Mouse (Mus musculus) layer of hippocampus, adult 9-10 months (tissue): ENCODE measurements around the gene Ffar2.

Experiments used
- DNase-seq: peaks from one replicate; pipeline ENCODE4 v3.0.0; 2022; ENCODE audit warnings: low spot score

Ffar2 gene

DNA sequence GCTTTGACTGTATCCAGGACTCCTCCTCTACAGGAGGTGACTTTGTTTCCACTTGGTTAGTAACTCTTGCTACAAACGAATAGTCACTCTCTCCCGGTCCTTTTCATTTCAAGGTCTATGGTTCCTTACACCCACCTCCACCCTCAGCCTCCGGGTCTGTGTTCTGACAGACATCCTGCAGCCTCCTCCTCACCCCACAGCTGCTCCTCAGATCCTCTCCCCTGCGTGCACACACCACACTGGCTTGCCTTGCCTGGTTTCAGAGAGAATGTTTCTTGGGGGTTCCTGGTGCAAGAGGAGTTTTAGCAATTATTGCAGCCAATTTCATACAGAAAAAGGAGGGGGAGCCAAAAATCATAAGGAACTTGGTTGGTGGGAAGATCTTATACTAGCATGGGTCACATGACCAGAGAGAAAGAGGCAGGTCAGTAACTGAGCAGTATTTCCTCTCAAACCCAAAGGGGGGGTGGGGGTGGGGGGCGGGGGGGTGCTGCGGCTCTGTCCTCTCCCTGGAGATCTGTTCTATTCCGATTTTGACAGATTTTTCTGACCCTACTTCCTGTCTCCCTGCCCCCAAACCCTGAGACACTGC is 2.6 kb downstream of the Ffar2 start:
- DNase-seq: no peak

DNA sequence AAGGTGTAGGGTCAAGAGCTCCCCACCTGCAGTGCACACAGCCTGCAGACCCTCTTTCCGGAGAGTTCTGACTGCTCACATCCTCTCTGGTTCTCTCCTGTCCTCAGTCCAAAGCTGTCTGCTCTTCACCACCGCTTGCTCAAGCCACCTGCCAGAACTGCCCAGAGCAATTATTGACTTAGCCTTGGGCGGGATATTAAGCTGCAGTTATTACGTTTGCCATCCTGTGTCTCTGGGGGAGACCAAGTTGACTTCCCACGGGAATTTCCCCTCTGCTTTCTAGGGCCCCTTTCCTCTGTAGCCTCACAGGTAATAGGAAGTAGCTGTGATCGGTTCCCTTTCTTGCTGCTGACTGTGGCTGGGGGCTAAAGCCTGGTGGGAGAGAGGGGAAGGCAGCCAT is 3.4 kb downstream of the Ffar2 start:
- no peak for DNase-seq

DNA sequence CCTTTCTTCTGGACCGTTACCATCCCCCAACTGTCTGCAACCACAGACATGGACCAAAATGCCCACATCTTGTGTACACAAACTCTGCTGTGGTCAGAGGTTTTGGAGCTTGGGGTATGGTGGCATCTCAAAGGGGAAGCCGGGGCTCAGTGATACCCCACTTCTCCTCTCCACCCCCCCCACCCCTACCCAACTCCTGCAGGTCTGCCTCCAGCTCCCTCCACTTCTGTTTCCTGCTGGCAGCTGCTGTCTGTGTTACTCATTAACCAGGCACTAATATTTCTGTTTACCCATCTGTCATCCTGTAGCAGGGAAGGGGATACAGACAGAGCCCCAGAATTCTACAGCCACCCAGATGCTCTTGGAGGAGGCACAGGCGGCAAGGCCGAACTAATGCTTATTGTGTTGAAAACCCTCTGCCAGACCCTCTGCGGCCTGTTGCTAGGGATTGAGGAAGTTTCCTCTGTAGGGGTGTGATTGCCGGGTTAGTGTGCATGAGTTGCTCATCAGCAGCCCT is 11.2 kb downstream of the Ffar2 start:
- peak; percentile 11 for DNase-seq

DNA sequence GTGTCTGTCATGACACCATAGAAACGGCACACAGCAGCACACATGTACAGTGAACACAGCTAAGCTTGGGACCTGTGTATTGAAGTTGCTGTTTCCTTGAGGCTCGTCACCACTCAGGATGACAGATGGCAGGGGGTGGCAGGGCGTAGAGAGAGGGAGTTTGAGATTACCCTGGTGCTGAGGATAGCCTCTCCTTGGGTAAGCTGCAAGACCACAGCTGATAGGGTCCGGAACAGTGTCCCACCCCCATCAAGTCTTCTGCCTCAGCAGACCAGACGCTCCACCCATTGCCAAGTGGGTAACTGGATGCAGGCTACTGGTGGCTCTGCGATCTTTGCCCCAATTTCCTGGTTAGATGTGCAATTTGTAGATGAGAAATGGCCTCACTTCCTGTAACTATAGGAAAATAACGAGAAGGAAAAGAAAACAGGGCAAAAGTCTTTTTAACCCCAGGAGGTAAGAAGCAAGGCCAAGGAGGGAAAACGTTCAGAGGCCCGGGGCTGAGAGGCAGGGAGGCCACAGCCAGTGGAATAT is 11.8 kb downstream of the Ffar2 start:
- DNase-seq: no peak

DNA sequence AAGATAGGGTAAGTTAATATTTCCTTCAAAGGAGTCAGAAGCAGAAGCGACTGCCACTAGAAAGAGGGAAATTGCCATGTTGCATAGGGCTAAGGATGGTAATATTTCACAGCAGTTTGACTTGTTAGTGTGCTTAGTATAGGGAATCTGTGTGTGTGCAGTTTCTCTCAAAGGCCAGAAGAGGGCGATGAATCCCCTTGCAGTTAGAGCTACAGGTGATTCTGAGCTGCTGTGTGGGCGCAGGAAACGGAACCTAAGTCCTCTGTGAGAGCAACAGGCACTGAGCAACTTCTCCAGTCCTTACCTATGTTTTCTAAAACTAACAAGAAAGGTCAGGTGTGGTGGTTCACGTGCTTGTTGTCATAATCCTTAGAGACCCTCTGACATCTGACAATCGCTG is 13.3 kb downstream of the Ffar2 start:
- no peak for DNase-seq

DNA sequence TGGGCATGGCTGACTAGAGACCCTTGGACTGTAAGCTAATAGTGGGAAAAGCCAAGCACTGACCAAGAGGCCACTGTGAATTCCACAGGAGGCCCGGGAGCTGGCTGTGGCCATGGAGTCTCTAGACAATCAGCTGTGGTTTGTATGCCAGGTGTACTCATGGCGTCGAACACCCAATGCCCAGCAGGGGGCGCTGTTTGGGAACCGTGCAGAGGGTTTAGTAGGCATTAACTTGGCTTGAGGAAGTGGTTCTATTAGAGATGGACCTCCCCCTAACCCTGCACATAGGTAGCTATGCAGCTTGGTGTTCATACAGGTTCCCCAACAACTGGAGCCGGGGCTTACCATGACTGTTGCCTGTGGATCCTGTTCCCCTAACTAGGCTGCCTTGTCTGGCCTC is 17.7 kb downstream of the Ffar2 start:
- DNase-seq: no peak

- no peak for DNase-seq
Measured at GRCm38 (mm10) chr7:30804026-30804715, 19.4 kb downstream of the Ffar2 start.

GRCm38 (mm10) chr7:30803256-30803655 is 20.3 kb downstream of the Ffar2 start:
- no peak for DNase-seq

GRCm38 (mm10) chr7:30800653-30801052 is 22.9 kb downstream of the Ffar2 start:
- no peak for DNase-seq

DNA sequence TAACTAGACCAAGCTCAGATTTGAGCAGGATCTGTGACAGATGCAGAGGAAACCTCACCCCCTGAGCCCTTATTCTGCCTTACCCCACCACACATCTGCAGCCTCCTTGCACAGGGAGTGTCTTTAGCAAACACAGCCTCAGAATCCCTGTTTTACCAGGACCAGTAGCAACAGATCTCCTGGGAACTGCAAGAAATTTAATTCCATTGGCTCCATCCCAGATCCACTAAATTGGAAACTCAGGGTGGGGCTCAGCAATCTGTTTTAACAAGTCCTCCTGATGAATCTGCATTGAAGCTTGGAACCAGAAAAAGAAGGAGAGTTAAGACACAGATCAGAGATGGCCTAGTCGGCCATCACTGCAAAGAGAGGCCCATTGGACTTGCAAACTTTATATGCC is 26.8 kb downstream of the Ffar2 start:
- DNase-seq: no peak

- no peak for DNase-seq
Measured at GRCm38 (mm10) chr7:30794921-30795320, 28.7 kb downstream of the Ffar2 start.

DNA sequence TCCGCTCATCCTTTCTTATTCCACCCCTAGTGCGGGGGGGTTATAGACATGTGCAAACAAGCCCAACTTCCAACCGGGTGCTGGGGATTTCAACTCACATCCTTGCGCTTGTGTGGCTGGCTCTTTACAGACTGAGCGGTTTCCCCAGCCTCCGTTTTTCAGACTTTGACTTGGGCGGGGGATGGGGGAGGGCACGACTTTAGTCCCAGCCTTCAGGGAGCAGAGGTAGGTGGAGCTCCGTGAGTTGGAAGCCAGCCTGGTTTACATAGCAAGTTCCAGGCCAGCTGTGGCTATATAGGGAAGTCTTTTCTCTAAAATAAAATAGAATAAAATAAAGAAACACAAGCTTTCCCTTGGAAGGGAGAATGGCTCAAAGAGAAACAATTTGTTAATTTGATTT is 31.7 kb downstream of the Ffar2 start:
- DNase-seq: no peak

DNA sequence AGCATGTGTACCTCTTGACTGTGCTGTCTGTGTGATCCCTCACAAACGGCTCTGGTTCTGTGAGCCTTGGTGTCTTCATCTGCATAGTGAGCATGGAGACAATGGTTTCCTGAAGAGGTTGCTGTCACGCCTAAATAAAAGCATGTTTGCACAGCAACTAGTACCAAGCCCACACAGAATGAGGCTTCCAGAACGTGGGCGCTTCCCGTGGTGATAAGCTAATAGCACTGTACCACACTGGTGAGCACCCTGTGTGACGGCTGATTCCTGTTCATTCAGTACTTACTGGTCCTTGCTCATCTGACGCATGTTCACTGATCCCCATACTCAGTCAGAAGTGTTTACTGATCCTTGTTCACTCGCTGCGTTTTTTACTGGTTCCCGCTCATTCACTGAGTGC is 33.4 kb downstream of the Ffar2 start:
- DNase-seq: peak; percentile 24

- no peak for DNase-seq
Measured at GRCm38 (mm10) chr7:30787377-30788022, 36.1 kb downstream of the Ffar2 start, which contains the start of gene Krtdap. Gene Krtdap (plus strand): TSS chr7:30787896.

DNA sequence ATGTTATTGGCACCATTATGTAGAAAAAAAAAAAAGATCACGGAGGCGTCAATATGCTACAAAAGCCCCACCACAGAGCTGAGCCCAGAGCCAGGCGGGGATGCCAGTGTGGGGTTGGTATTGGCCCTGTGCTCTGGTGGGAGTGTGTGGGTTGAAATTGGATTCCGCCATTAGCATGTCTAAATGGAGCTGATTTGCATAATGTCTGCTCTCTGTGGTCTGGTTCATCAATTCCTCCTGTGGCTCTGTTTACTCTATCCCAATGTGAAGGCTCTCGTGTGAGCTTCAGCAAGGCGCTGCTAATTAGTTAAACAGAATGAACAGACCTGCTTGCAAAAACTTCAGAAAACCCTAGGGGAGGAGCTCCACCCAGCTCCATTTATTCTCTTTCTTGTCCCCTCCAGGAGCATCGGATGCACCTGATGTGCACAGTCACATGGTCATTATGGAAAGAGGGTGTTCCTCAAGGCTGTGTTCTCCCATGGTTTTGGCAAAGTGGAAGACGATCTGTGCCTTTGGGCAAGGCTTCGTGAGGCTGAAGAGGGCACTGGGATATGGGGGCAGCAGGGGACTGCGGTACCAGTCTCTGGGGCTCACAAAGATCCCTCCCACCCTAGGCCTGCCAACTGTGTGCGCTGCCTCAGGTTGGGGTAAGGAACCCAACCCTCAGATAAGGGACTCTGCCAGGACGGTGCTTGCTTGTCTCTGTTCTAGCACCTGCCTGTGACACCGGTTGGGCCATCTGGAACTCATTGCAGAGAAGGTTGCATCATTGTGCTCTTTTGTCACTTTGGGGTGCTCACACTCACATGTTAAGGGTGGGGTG is 37.6 kb downstream of the Ffar2 start:
- DNase-seq: peak; percentile 9

DNA sequence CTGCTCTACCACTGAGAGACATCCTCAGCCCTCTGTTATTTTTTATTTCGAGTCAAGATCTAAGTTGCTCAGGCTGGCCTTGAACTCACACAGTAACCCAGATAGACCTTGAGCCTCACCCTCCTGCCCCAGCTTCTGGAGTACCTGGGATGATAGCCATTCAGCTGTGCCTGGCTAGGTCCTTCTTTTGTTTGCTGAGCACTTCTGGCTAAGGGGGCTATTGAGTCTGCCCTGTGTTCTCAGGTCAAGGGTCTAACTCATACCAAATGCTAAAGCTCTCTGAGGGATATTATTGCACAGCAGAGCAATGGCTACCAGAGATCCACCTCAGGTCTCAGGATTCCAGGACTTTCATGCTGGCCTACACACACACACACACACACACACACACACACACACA is 38.4 kb downstream of the Ffar2 start:
- DNase-seq: no peak

GRCm38 (mm10) chr7:30782658-30783057 is 40.9 kb downstream of the Ffar2 start:
- DNase-seq: no peak

DNA sequence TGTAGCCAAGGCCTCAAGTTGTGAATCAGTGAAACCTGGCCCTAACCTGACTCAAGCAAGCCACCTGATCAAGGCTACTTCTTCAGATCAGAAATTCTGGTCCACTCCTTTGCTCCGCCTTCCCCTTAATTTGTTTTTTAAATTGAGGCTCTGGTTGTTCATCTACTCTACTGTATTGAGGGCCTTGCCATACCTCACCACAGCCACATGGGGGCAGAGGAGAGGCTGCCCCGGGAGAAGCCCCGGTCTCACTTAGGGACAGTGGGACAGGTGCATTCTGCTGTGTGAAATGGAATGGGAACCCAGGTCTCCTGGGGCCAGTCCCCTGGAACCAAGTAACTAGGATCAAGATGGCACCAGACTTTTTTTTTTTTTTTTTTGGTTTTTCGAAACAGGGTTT is 41.8 kb downstream of the Ffar2 start:
- no peak for DNase-seq

DNA sequence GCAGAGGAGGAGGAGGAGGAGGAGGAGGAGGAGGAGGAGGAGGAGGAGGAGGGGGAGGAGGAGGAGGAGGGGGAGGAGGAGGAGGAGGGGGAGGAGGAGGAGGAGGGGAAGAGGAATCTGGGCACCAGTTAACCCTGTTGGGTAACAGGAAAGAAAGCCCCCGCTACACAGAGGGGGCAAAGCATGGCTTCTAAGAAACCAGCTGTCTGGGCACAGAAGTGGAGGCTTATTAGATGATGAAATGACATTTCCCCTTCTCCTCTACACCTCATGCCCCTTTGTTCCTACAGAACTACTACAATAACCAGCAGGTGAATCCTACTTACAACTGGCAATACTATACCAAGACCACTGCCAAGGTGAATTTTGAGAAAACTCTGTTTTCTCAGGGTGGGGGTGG is 45.7 kb downstream of the Ffar2 start:
- no peak for DNase-seq

DNA sequence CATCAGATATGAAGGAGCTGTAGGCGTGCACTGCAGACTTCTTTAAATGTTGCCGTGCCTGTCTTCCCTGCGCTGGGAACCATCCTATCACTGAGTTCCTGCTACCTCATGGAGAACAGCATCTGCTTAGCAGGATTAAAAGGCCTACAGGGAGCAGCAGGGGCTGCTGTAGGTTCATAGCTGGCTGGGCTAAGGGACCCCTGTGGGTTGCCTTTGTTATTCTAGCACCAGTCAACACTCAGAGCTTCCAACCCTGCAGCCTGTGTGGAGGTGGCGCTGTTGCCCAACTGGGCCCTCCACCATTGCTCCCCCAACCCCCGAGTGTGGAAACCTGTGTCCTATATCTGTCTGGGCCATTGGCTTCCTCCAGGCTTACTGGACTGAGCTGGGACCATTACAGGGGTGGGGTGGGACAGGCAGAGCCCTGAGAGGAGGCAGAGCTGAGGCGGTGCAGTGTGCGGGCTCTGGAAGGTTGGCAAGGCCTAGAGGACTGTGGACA is 46.4 kb downstream of the Ffar2 start:
- DNase-seq: no peak

DNA sequence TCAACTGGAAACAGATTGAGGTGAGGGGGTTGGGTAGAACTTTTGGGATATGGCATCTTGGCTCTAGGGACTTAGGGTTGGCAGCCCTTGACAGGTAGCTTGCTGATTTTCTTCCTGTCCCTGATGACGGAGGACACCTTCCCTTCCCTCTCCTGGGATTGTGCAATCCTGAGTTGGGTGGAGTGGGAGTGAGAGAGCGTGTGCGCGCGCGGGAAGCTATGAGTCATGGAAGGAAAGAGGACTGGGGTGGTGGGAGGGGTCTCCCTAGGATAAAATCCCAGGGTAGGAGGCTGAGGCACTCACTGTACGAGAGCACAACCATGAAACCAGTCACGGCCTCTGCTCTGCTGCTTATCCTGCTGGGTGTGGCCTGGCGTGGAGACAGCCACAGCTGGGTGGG is 47.5 kb downstream of the Ffar2 start:
- no peak for DNase-seq

DNA sequence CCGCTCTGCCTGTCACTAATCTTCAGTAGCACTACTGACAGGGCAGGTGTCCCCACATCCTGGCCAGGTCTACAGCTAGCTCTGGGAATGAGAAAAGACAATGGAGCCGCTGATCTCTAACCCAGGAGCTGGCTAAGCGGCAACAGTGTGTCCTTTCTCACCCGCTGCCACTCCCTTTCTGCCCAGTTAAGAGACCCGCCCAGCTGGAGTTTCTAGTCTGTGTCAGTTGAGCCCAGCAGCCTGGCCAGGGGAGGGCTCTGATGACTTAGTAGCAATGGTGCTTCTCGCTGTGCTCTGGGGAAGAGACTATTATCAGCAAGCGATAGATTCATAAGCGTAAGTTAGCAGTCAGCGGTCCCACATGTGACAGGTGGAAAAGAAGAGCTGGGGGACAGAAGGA is 54.3 kb downstream of the Ffar2 start:
- no peak for DNase-seq
